Mouse (Mus musculus): Measurements from ENCODE around the gene Rfx8. TPM values are rescaled to one million over a fixed set of nuclear protein-coding genes. Genes with fewer than 3 reads are reported as not detected.

The Rfx8 gene
- polyA plus RNA-seq, 1 experiment = 0.08 TPM

DNA sequence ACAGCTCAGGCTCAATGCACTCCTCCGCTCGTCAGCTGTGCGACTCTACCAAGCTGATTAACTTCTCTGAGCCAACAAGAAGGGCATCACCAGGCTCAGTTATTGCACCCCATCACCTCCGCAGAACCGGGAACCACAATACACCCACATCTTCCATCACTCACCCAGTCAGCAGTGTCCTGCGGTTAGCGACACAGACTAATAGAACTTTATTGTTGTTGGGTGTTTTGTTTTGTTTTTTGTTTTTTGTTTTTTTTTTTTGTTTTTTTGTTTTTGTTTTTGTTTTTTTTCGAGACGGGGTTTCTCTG, 69.6 kb downstream of the Rfx8 start, which contains the start of gene Creg2:
Gene Creg2, minus strand, starts transcription at position 234 of the 308 bp plus-strand sequence.
- H3K36me3 ChIP-seq (ENCODE audit: control insufficient read depth, insufficient read depth, low read length) = no peaks in the 10 kb centered on the region
- DNase-seq (ENCODE audit: low read depth in 1 of 2, low spot score in 2 of 2) = no peak
- TF ChIP-seq CTCF (IDR thresholded peaks at IDR 0.05; ENCODE audit: extremely low read depth, insufficient read depth, insufficient read length, insufficient replicate concordance) (no peak), POLR2A (IDR thresholded peaks at IDR 0.05; ENCODE audit: low read depth, low read length) (no peak)
- H3K4me1 ChIP-seq (ENCODE audit: control insufficient read depth, insufficient read depth, insufficient read length) = peaks cover 9% of the 10 kb centered on the region
- peak within 1 kb of the TSS; percentile 34; the same call in 1 of the 2 replicates for H3K4me3 ChIP-seq (ENCODE audit: extremely low read depth, insufficient read depth, insufficient read length)
- H3K27me3 ChIP-seq (ENCODE audit: control insufficient read depth, insufficient read depth, low read length) = peaks cover 12% of the 10 kb centered on the region
- WGBS = 32% methylated on average over 9 of the region's 9 CpGs
- no peak within 1 kb of the TSS for H3K27ac ChIP-seq (ENCODE audit: insufficient read depth, low read length)

DNA sequence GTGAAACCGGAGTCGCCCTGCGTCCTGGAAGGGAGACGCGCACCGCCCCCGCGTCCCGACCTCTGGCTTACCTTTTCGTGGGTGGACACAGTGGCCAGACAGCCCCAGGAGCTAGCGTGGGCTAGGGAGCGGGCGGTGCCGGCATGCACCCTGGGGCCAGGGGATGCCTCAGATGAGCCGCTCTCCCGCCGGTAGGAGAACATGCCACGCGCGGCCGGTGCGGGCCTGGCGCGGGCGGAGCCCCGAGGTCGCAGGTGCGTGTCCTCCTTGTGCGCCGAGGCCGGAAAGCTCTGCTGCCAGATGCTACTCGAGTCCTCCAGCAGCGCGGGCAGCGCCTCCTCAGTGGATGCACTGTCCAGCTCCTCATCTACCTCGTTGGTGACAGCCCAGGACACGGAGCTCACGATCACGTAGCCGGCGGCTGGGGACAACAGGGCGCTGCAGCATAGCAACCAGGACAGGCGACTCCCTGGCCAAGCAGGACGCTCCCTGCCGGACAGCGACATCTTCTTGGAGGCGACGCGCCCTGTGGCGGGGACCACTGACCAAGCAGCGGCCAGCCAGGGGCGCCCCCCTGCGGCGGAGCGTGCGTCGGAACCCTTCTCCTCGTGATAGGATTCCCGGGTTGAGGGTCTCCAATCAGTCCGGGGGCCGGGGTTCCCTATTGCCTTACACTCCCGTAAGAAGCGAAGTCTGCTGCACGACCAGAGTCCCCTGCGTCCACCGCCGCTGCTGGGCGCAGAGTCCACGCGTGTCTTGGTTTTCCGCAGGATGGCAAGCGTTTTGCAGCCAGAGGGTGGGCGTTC, 70.2 kb downstream of the Rfx8 start:
- peaks cover 9% of the 10 kb centered on the region for H3K4me1 ChIP-seq (ENCODE audit: control insufficient read depth, insufficient read depth, insufficient read length)
- H3K27me3 ChIP-seq (ENCODE audit: control insufficient read depth, insufficient read depth, low read length) = peaks cover 12% of the 10 kb centered on the region
- no peak overlapping the region for H3K27ac ChIP-seq (ENCODE audit: insufficient read depth, low read length)
- WGBS = 2% methylated on average over 73 of the region's 73 CpGs
- TF ChIP-seq POLR2A (IDR thresholded peaks at IDR 0.05; ENCODE audit: low read depth, low read length) = no peak
- TF ChIP-seq CTCF (IDR thresholded peaks at IDR 0.05; ENCODE audit: extremely low read depth, insufficient read depth, insufficient read length, insufficient replicate concordance) = no peak
- peak overlapping the region; percentile 34; the same call in 1 of the 2 replicates for H3K4me3 ChIP-seq (ENCODE audit: extremely low read depth, insufficient read depth, insufficient read length)
- DNase-seq (ENCODE audit: low read depth in 1 of 2, low spot score in 2 of 2) = peak in 1 of 2 experiments; percentile 12
- H3K36me3 ChIP-seq (ENCODE audit: control insufficient read depth, insufficient read depth, low read length) = no peaks in the 10 kb centered on the region

DNA sequence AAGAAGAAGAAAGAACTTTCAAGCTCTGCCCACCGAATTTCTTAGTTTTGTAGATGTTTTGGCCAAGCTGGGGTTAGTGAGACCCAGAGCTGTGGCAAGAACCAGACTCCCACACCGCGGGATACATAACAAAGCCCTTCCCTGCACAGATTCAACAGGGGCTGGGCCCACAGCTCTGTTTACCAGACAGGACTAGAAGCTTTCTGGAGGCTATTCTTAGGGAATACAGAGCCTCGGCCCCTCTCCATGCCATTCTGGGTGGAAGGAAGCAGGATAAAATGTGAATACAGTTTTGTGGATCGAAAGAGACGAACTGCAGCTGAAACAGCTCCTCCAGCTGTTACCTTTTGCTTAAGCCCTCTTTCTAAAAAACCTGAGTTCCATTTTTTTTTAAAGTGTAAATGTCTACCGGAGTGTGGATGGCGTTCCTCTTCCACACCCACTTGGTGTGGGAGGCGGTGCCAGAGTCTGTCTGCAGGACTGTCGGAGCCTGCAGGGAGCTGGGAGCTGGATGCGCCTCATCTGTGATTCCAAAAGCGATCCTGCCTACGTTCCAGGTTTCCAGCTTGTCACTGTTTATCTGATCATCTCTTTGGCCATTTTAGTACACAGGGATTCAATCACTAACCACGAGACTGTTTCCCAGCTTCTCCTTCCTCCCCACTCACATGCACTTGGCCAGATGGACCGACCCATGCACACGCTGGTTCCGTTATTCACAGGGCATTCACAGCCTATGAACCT, 70.9 kb downstream of the Rfx8 start:
- no peaks in the 10 kb centered on the region for H3K36me3 ChIP-seq (ENCODE audit: control insufficient read depth, insufficient read depth, low read length)
- TF ChIP-seq POLR2A (IDR thresholded peaks at IDR 0.05; ENCODE audit: low read depth, low read length) = no peak
- no peak for TF ChIP-seq CTCF (IDR thresholded peaks at IDR 0.05; ENCODE audit: extremely low read depth, insufficient read depth, insufficient read length, insufficient replicate concordance)
- peaks cover 12% of the 10 kb centered on the region for H3K27me3 ChIP-seq (ENCODE audit: control insufficient read depth, insufficient read depth, low read length)
- DNase-seq (ENCODE audit: low read depth in 1 of 2, low spot score in 2 of 2) = no peak
- peaks cover 9% of the 10 kb centered on the region for H3K4me1 ChIP-seq (ENCODE audit: control insufficient read depth, insufficient read depth, insufficient read length)
- no peak overlapping the region for H3K27ac ChIP-seq (ENCODE audit: insufficient read depth, low read length)
- H3K4me3 ChIP-seq (ENCODE audit: extremely low read depth, insufficient read depth, insufficient read length) = peak overlapping the region; percentile 34; the same call in 1 of the 2 replicates
- WGBS = 34% methylated on average over 17 of the region's 17 CpGs

DNA sequence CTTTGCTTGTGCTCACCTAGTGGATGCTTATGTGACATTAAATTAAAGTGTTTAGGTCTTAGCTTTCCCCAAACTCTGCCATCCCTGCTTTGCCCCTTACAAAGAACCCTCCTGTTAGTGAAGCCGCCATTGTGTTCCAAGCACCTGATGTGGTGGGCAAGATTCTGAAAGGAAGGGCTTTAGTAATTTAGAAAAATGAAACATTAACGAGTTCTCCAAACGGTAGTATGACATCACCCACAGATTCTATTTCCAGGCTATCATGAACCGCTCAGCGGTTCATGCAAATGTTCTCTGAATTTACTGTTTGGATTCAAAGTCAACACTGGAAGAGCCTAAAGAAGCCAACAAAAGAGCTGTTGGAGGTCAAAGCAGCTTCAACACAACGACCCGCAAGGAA, 72.2 kb downstream of the Rfx8 start:
- Histone ChIP-seq H3K4me1 (ENCODE audit: control insufficient read depth, insufficient read depth, insufficient read length) (peaks cover 9% of the 10 kb centered on the region), H3K27me3 (ENCODE audit: control insufficient read depth, insufficient read depth, low read length) (peaks cover 12% of the 10 kb centered on the region)

DNA sequence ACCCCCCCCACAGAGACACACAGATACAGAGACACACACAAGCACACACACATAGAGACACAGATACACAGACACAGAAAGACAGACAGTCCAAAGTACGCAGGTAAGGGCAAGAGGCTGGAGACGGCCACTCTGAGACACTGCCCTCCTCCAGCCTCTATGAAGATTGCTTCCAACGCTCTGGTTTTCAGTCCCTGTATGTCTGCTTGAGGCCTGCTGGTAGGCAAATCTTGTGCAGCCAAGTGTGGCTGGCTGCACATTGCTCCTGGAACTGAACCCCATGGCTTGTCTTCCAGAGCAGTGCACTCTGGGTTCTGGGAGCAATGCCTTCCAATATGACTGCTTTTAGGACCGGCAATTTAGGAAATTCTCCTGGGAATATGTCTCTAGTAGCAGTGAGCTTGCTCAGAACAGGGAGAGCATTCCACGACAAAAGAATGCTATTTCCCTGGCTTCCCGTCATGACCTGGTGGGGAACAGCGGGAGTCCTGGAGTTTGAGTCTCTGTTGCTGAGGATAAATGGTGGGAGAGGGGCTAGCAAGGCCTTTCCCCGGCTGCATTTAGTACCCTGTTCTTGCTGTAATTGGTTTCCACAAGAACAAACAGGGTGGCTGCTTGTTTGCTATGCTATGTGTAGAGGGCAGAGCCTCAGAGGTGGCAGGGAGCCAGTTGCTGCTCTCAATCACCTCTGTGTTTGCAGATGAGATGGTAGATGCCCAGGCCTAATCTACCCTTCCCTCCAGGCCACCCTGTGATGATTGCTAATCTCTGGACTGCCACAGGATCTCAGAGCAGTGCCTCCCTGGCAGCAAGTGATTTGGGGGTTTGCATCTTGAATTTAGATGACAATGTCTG, 74.7 kb downstream of the Rfx8 start:
- H3K4me3 ChIP-seq (ENCODE audit: extremely low read depth, insufficient read depth, insufficient read length) = no peak overlapping the region
- TF ChIP-seq POLR2A (IDR thresholded peaks at IDR 0.05; ENCODE audit: low read depth, low read length) = no peak
- TF ChIP-seq CTCF (IDR thresholded peaks at IDR 0.05; ENCODE audit: extremely low read depth, insufficient read depth, insufficient read length, insufficient replicate concordance) = no peak
- peaks cover 9% of the 10 kb centered on the region for H3K27me3 ChIP-seq (ENCODE audit: control insufficient read depth, insufficient read depth, low read length)
- no peaks in the 10 kb centered on the region for H3K36me3 ChIP-seq (ENCODE audit: control insufficient read depth, insufficient read depth, low read length)
- no peak for DNase-seq (ENCODE audit: low read depth in 1 of 2, low spot score in 2 of 2)
- 92% methylated on average over 8 of the region's 8 CpGs for WGBS
- no peak overlapping the region for H3K27ac ChIP-seq (ENCODE audit: insufficient read depth, low read length)
- H3K4me1 ChIP-seq (ENCODE audit: control insufficient read depth, insufficient read depth, insufficient read length) = peaks cover 9% of the 10 kb centered on the region

More for the DNA sequence above, 72.2 kb downstream of the Rfx8 start:
- Histone ChIP-seq H3K27ac (ENCODE audit: insufficient read depth, low read length) (no peak overlapping the region), H3K4me3 (ENCODE audit: extremely low read depth, insufficient read depth, insufficient read length) (no peak overlapping the region), H3K36me3 (ENCODE audit: control insufficient read depth, insufficient read depth, low read length) (no peaks in the 10 kb centered on the region)
- WGBS = 87% methylated on average over 7 of the region's 7 CpGs
- DNase-seq (ENCODE audit: low read depth in 1 of 2, low spot score in 2 of 2) = no peak
- TF ChIP-seq CTCF (IDR thresholded peaks at IDR 0.05; ENCODE audit: extremely low read depth, insufficient read depth, insufficient read length, insufficient replicate concordance) (no peak), POLR2A (IDR thresholded peaks at IDR 0.05; ENCODE audit: low read depth, low read length) (no peak)

DNA sequence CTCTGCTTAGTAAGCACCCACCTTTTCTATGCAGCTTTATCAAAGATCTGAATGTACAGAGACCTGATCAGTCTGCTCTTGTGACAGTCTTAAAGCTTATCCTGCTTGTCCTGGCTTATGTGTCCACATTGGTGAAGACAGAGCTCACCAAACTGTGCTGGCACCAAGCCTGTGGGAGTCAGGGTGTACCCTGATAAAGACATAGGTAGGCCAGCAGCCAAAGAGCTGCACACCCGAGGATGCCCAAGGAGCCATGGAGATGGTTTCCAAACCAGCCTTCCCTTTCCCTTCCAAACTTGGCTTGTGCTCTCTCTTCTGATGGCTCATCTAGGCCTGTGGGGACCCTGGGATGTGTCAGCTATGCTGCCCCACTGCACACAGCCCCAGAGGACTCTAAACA, 76.5 kb downstream of the Rfx8 start:
- DNase-seq (ENCODE audit: low read depth in 1 of 2, low spot score in 2 of 2) = no peak
- no peak overlapping the region for H3K4me3 ChIP-seq (ENCODE audit: extremely low read depth, insufficient read depth, insufficient read length)
- no peaks in the 10 kb centered on the region for H3K36me3 ChIP-seq (ENCODE audit: control insufficient read depth, insufficient read depth, low read length)
- no peaks in the 10 kb centered on the region for H3K4me1 ChIP-seq (ENCODE audit: control insufficient read depth, insufficient read depth, insufficient read length)
- H3K27me3 ChIP-seq (ENCODE audit: control insufficient read depth, insufficient read depth, low read length) = peaks cover 5% of the 10 kb centered on the region; the same call in 1 of the 2 replicates
- TF ChIP-seq POLR2A (IDR thresholded peaks at IDR 0.05; ENCODE audit: low read depth, low read length) (no peak), CTCF (IDR thresholded peaks at IDR 0.05; ENCODE audit: extremely low read depth, insufficient read depth, insufficient read length, insufficient replicate concordance) (no peak)
- 71% methylated on average over 1 of the region's 1 CpGs for WGBS
- no peak overlapping the region for H3K27ac ChIP-seq (ENCODE audit: insufficient read depth, low read length)
